Mouse (Mus musculus) telencephalon, adult 2 months (tissue): ENCODE results near the gene Azin2.

Experiments used
- DNase-seq: peaks from one replicate; pipeline ENCODE4 v3.0.0-alpha.2; 2011; ENCODE audit warnings: low read depth, low spot score

Gene Azin2

GRCm38 (mm10) chr4:128935595-128935994, 26.6 kb downstream of the Azin2 start:
- no peak for DNase-seq

GRCm38 (mm10) chr4:128932783-128933182, 29.5 kb downstream of the Azin2 start:
- DNase-seq, result no peak

GRCm38 (mm10) chr4:128924841-128925606, 37.2 kb downstream of the Azin2 start:
- peak; percentile 89 for DNase-seq

- DNase-seq, result no peak
Measured at GRCm38 (mm10) chr4:128923603-128924002, 38.6 kb downstream of the Azin2 start.

GRCm38 (mm10) chr4:128919106-128919505, 43.1 kb downstream of the Azin2 start:
- no peak for DNase-seq

GRCm38 (mm10) chr4:128918187-128918586, 44.1 kb downstream of the Azin2 start:
- DNase-seq, result no peak

GRCm38 (mm10) chr4:128917756-128918155, 44.5 kb downstream of the Azin2 start:
- DNase-seq, result no peak

GRCm38 (mm10) chr4:128917119-128917518, 45.1 kb downstream of the Azin2 start:
- no peak for DNase-seq

- no peak for DNase-seq
Measured at GRCm38 (mm10) chr4:128913794-128914193, 48.4 kb downstream of the Azin2 start.

GRCm38 (mm10) chr4:128912085-128912484, 50.2 kb downstream of the Azin2 start:
- DNase-seq, result no peak

GRCm38 (mm10) chr4:128910276-128911063, 51.8 kb downstream of the Azin2 start:
- no peak for DNase-seq

GRCm38 (mm10) chr4:128909378-128909831, 52.8 kb downstream of the Azin2 start:
- DNase-seq, result no peak

- DNase-seq, result no peak
Measured at GRCm38 (mm10) chr4:128908586-128909377, 53.5 kb downstream of the Azin2 start.

GRCm38 (mm10) chr4:128907238-128907968, 54.8 kb downstream of the Azin2 start:
- no peak for DNase-seq

GRCm38 (mm10) chr4:128906757-128907156, 55.5 kb downstream of the Azin2 start:
- DNase-seq, result no peak

GRCm38 (mm10) chr4:128905251-128905650, 57.0 kb downstream of the Azin2 start:
- no peak for DNase-seq

GRCm38 (mm10) chr4:128904035-128904800, 58.0 kb downstream of the Azin2 start:
- no peak for DNase-seq

GRCm38 (mm10) chr4:128902390-128902789, 59.9 kb downstream of the Azin2 start:
- DNase-seq, result no peak

GRCm38 (mm10) chr4:128900484-128900883, 61.8 kb downstream of the Azin2 start:
- no peak for DNase-seq

- DNase-seq, result peak; percentile 62
Measured at GRCm38 (mm10) chr4:128899332-128899731, 62.9 kb downstream of the Azin2 start.
